Mouse (Mus musculus): ENCODE measurements around the gene Gm20479.

The Gm20479 gene

GRCm38 (mm10) chr7:27366082-27366844 is 9.0 kb upstream of the Gm20479 start:
- no peak for DNase-seq

- DNase-seq: peak; percentile 31
Measured at GRCm38 (mm10) chr7:27364379-27364778, 7.2 kb upstream of the Gm20479 start.

- DNase-seq: peak; percentile 99
Measured at GRCm38 (mm10) chr7:27361283-27361946, 4.2 kb upstream of the Gm20479 start.

- no peak for DNase-seq
Measured at GRCm38 (mm10) chr7:27360749-27361148, 3.5 kb upstream of the Gm20479 start.

- DNase-seq: no peak
Measured at GRCm38 (mm10) chr7:27359706-27360358, 2.6 kb upstream of the Gm20479 start.

GRCm38 (mm10) chr7:27359162-27359561 is 1.9 kb upstream of the Gm20479 start:
- DNase-seq: no peak

- no peak for DNase-seq
Measured at GRCm38 (mm10) chr7:27357595-27357978, 368 bp upstream of the Gm20479 start.

GRCm38 (mm10) chr7:27356248-27356647 is 971 bp downstream of the Gm20479 start:
- no peak for DNase-seq

GRCm38 (mm10) chr7:27355745-27356240 is 1.4 kb downstream of the Gm20479 start, which contains the start of gene Shkbp1:
TSS of gene Shkbp1 (minus strand) at chr7:27356019.
- DNase-seq: peak; percentile 72

- DNase-seq: no peak
Measured at GRCm38 (mm10) chr7:27355261-27355660, 2.0 kb downstream of the Gm20479 start.

GRCm38 (mm10) chr7:27354783-27355182 is 2.4 kb downstream of the Gm20479 start:
- DNase-seq: no peak

GRCm38 (mm10) chr7:27354144-27354543 is 3.1 kb downstream of the Gm20479 start:
- no peak for DNase-seq

GRCm38 (mm10) chr7:27345444-27345843 is 11.8 kb downstream of the Gm20479 start:
- no peak for DNase-seq

GRCm38 (mm10) chr7:27342595-27342994 is 14.6 kb downstream of the Gm20479 start:
- DNase-seq: no peak

- DNase-seq: no peak
Measured at GRCm38 (mm10) chr7:27339519-27339918, 17.7 kb downstream of the Gm20479 start.

GRCm38 (mm10) chr7:27339114-27339513 is 18.1 kb downstream of the Gm20479 start:
- DNase-seq: no peak

- DNase-seq: no peak
Measured at GRCm38 (mm10) chr7:27337175-27337853, 19.9 kb downstream of the Gm20479 start, which contains the start of gene Ltbp4. TSS of gene Ltbp4 (minus strand) at chr7:27337692.

- peak; percentile 86 for DNase-seq
Measured at GRCm38 (mm10) chr7:27335928-27336823, 21.0 kb downstream of the Gm20479 start.

- DNase-seq: no peak
Measured at GRCm38 (mm10) chr7:27335011-27335720, 22.1 kb downstream of the Gm20479 start.

- no peak for DNase-seq
Measured at GRCm38 (mm10) chr7:27334405-27334911, 22.8 kb downstream of the Gm20479 start.

All from cerebellum, adult 11 months (tissue).